Mouse (Mus musculus) brain, embryonic 14.5 days (tissue): ENCODE results near the gene Ccdc187.

Experiments
- CTCF ChIP-seq: fragments of 200-500 bp; IDR thresholded peaks from 2 replicates; pipeline ENCODE4 v1.5.1; 2012; ENCODE audit warnings: inconsistent platforms, mild to moderate bottlenecking, moderate library complexity, borderline replicate concordance; ENCODE audit not compliant: insufficient read depth, insufficient read length; ENCODE audit errors: extremely low read depth
- POLR2A ChIP-seq: fragments of 200-500 bp; IDR thresholded peaks from 2 replicates; pipeline ENCODE4 v1.6.1; 2012; ENCODE audit warnings: mild to moderate bottlenecking, inconsistent platforms, borderline replicate concordance; ENCODE audit not compliant: poor library complexity, insufficient read depth, insufficient read length, severe bottlenecking; ENCODE audit errors: extremely low read depth

- TF ChIP-seq CTCF (no peak), POLR2A (no peak)
These were observed 64.1 kb downstream of the Ccdc187 start for GRCm38 (mm10) chr2:26230253-26230652.
